In the genomic region with DNA sequence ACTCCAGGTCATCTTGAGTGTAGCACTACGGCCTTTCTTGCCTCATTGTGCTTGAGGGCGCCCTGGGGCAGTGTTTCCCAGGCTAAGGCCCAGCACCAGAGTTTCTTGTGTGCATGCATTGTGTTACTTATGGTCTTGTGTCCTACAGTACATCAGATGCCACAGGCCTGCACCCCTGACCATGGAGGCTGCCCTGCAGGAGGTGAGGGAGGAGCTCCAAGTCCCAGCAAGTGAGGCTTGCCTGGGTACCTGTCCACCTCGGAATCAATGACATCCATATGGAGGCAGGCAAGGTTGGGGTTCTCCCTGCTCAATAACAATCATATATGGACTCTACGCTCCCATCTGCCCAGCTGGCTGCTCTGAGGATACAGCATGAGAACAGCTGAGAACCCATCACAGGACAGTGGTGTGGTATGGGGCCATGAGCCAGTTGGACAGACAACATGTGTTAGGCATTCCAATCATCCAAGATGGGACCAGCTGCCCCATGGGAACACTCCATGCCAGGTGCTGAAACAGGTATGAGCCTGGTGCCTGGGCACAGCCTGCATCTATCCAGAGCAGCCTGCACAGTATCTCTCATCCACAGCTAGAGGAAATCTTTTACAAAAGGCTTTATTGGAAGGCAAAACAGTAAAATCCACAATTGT, we compare ENCODE assay signal across 27 mouse cellular contexts. TPM values are rescaled to one million over a fixed set of nuclear protein-coding genes. Genes with fewer than 3 reads are reported as not detected.
DNase-seq lines count a peak whose midpoint lies in the region; ATAC-seq and TF ChIP-seq lines count a peak whose summit lies in the region.
"Had no signal": no experiment of that assay in that cellular context is flagged by ENCODE, and none has a peak within 500 bp of the region (broad histone marks: within the 10 kb centered on the region; RNA-seq: fewer than 3 reads in every experiment).

No protein-coding gene starts in this region.

- no peak overlapping the region for H3K9ac ChIP-seq in forebrain, embryonic 11.5 days (ENCODE audit: low read length)
- H3K9ac ChIP-seq in forebrain, embryonic 12.5 days, result no peak overlapping the region
- H3K9ac ChIP-seq: embryonic facial prominence, embryonic 15.5 days; heart, embryonic 12.5 days; heart, embryonic 15.5 days; hindbrain, embryonic 14.5 days; intestine, embryonic 15.5 days had no signal

- TF ChIP-seq POLR2A in cortical plate, adult 2 months (IDR thresholded peaks at IDR 0.05; ENCODE audit: extremely low read depth, insufficient read depth, low read length), result peak; percentile 28; the same call in 1 of the 2 replicates

- TF ChIP-seq CTCF in cortical plate, adult 2 months (IDR thresholded peaks at IDR 0.05; ENCODE audit: extremely low read depth, insufficient read depth, low read length), result no peak

- ATAC-seq in forebrain, embryonic 11.5 days (replicated peaks; ENCODE audit: low FRiP score), result no peak
- ATAC-seq in forebrain, embryonic 12.5 days (ENCODE audit: low FRiP score), result no peak
- no peak for ATAC-seq in CD4-positive, CD25-positive, alpha-beta regulatory T cell, adult 4 months
- ATAC-seq: forebrain, embryonic 16.5 days; intestine, embryonic 15.5 days had no signal

- H3K36me3 ChIP-seq in forebrain, embryonic 11.5 days (ENCODE audit: control insufficient read depth, insufficient read depth, low read length), result peaks cover 38% of the 10 kb centered on the region
- H3K36me3 ChIP-seq in forebrain, embryonic 12.5 days (replicated peaks), result peaks cover 78% of the 10 kb centered on the region

- H3K27me3 ChIP-seq in forebrain, embryonic 11.5 days (ENCODE audit: control insufficient read depth, insufficient read depth, low read length), result no peaks in the 10 kb centered on the region
- H3K27me3 ChIP-seq in forebrain, embryonic 12.5 days, result no peaks in the 10 kb centered on the region
- H3K27me3 ChIP-seq: embryonic facial prominence, embryonic 15.5 days; heart, embryonic 12.5 days; heart, embryonic 15.5 days; intestine, embryonic 15.5 days had no signal

- H3K9me3 ChIP-seq in forebrain, embryonic 11.5 days (ENCODE audit: control insufficient read depth, low read length), result no peaks in the 10 kb centered on the region
- H3K9me3 ChIP-seq in forebrain, embryonic 12.5 days, result no peaks in the 10 kb centered on the region
- H3K9me3 ChIP-seq: embryonic facial prominence, embryonic 15.5 days; heart, embryonic 12.5 days; heart, embryonic 15.5 days; intestine, embryonic 15.5 days had no signal

- no peak overlapping the region for H3K4me2 ChIP-seq in forebrain, embryonic 11.5 days (ENCODE audit: low read depth, low read length, severe bottlenecking)
- no peak overlapping the region for H3K4me2 ChIP-seq in forebrain, embryonic 12.5 days
- H3K4me2 ChIP-seq: embryonic facial prominence, embryonic 15.5 days; heart, embryonic 12.5 days; heart, embryonic 15.5 days; hindbrain, embryonic 14.5 days; intestine, embryonic 15.5 days had no signal

- H3K27ac ChIP-seq in forebrain, embryonic 11.5 days (ENCODE audit: low read depth, low read length), result no peak overlapping the region
- H3K27ac ChIP-seq in forebrain, embryonic 12.5 days, result no peak overlapping the region
- no peak overlapping the region for H3K27ac ChIP-seq in cortical plate, adult 2 months (ENCODE audit: insufficient read depth, low read length)
- H3K27ac ChIP-seq: embryonic facial prominence, embryonic 15.5 days; gastrocnemius, adult 2 months; heart, embryonic 15.5 days; hindbrain, embryonic 14.5 days; intestine, embryonic 15.5 days had no signal

- no peak overlapping the region for H3K4me3 ChIP-seq in forebrain, embryonic 11.5 days (ENCODE audit: low read depth, low read length)
- H3K4me3 ChIP-seq in forebrain, embryonic 12.5 days (replicated peaks), result no peak overlapping the region
- no peak overlapping the region for H3K4me3 ChIP-seq in cortical plate, adult 2 months (ENCODE audit: insufficient read depth, low read length)
- H3K4me3 ChIP-seq: embryonic facial prominence, embryonic 15.5 days; gastrocnemius, adult 2 months; heart, embryonic 12.5 days; heart, embryonic 15.5 days; intestine, embryonic 15.5 days had no signal

- WGBS in forebrain, embryonic 11.5 days, result 92% methylated on average over 4 of the region's 4 CpGs
- whole genome bisulfite sequencing in forebrain, embryonic 12.5 days, result 88% methylated on average over 4 of the region's 4 CpGs

- DNase-seq in forebrain, embryonic 11.5 days (ENCODE audit: low spot score), result peak; percentile 46
- DNase-seq in heart, adult 11 months, result peak; percentile 83
- DNase-seq in heart, postnatal 4 days, result no peak
- DNase-seq: adrenal gland, adult 2 months; adrenal gland, postnatal 14 days; B cell, adult 2 months; cerebellum, adult 11 months; cerebellum, adult 2 months; cerebellum, adult 9-11 months; cerebellum, postnatal 25 days; embryo, embryonic 11 days; gastrocnemius, adult 2 months; gastrocnemius, postnatal 14 days; heart, adult 18-20 months; heart, postnatal 10 days; heart, postnatal 36 days; kidney, adult 11 months; kidney, adult 8-10 months had no signal

- H3K4me1 ChIP-seq in forebrain, embryonic 11.5 days (replicated peaks; ENCODE audit: control insufficient read depth, insufficient read depth, low read length), result no peaks in the 10 kb centered on the region
- no peaks in the 10 kb centered on the region for H3K4me1 ChIP-seq in forebrain, embryonic 12.5 days
- H3K4me1 ChIP-seq in cortical plate, adult 2 months (ENCODE audit: control insufficient read depth, insufficient read depth, low read length), result no peaks in the 10 kb centered on the region
- H3K4me1 ChIP-seq: embryonic facial prominence, embryonic 15.5 days; heart, embryonic 15.5 days; intestine, embryonic 15.5 days had no signal

RNA-seq across cellular contexts. Expression of gene Cherp, which starts 15.0 kb away (rescaled TPM):
- 101 and 107 TPM in 2 replicates for polyA plus RNA-seq in forebrain, embryonic 11.5 days (2014; fragmentation: Nextera tagmentation; extraction: Ambion mirVana)
- polyA plus RNA-seq in forebrain, embryonic 12.5 days (2016; fragmentation: Nextera tagmentation; extraction: Ambion mirVana), result 77.3 and 84.0 TPM in 2 replicates
- 10 to 100 TPM; 55.6 to 64.5 TPM for total RNA-seq in heart, postnatal 4 days (2021)
- 44.0 and 47.3 TPM in 2 replicates for polyA plus RNA-seq in cortical plate, adult 2 months (2012; rRNA removed)
- 100 to 1,000 TPM in 1 of 2 experiments, 10 to 100 TPM in 1; 42.3 to 112 TPM for polyA plus RNA-seq in CD4-positive, CD25-positive, alpha-beta regulatory T cell, adult 4 months (2017; shearing (Covaris generic))

RNA-seq across cellular contexts. Expression of gene 1700030K09Rik, which starts 16.3 kb away (rescaled TPM):
- polyA plus RNA-seq in forebrain, embryonic 11.5 days (2014; fragmentation: Nextera tagmentation; extraction: Ambion mirVana), result 14.9 and 15.4 TPM in 2 replicates
- 16.7 and 16.9 TPM in 2 replicates for polyA plus RNA-seq in forebrain, embryonic 12.5 days (2016; fragmentation: Nextera tagmentation; extraction: Ambion mirVana)
- total RNA-seq in heart, postnatal 4 days (2021), result 1 to 10 TPM; 5.4 to 8.2 TPM
- polyA plus RNA-seq in cortical plate, adult 2 months (2012; rRNA removed), result 8.1 and 8.9 TPM in 2 replicates
- polyA plus RNA-seq in CD4-positive, CD25-positive, alpha-beta regulatory T cell, adult 4 months (2017; shearing (Covaris generic)), result 10 to 100 TPM in 1 of 2 experiments, 1 to 10 TPM in 1; 8.3 to 13.4 TPM

RNA-seq across cellular contexts. Expression of gene Calr3, which starts 16.3 kb away (rescaled TPM):
- polyA plus RNA-seq in forebrain, embryonic 11.5 days (2014; fragmentation: Nextera tagmentation; extraction: Ambion mirVana), result 1.2 and 1.7 TPM in 2 replicates
- polyA plus RNA-seq in forebrain, embryonic 12.5 days (2016; fragmentation: Nextera tagmentation; extraction: Ambion mirVana), result 1.1 and 1.6 TPM in 2 replicates
- total RNA-seq in heart, postnatal 4 days (2021), result 1 to 10 TPM; 1.4 to 1.6 TPM
- 0.68 and 0.81 TPM in 2 replicates for polyA plus RNA-seq in cortical plate, adult 2 months (2012; rRNA removed)
- under 1 TPM; 0.86 to 0.94 TPM for polyA plus RNA-seq in CD4-positive, CD25-positive, alpha-beta regulatory T cell, adult 4 months (2017; shearing (Covaris generic))

RNA-seq across cellular contexts. Expression of gene Slc35e1, which starts 32.4 kb away (rescaled TPM):
- 20.9 and 21.1 TPM in 2 replicates for polyA plus RNA-seq in forebrain, embryonic 11.5 days (2014; fragmentation: Nextera tagmentation; extraction: Ambion mirVana)
- polyA plus RNA-seq in forebrain, embryonic 12.5 days (2016; fragmentation: Nextera tagmentation; extraction: Ambion mirVana), result 16.4 and 21.2 TPM in 2 replicates
- total RNA-seq in heart, postnatal 4 days (2021), result 10 to 100 TPM; 25.6 to 27.1 TPM
- polyA plus RNA-seq in cortical plate, adult 2 months (2012; rRNA removed), result 35.9 and 37.0 TPM in 2 replicates
- 1 to 10 TPM; 6.9 to 8.8 TPM for polyA plus RNA-seq in CD4-positive, CD25-positive, alpha-beta regulatory T cell, adult 4 months (2017; shearing (Covaris generic))

RNA-seq across cellular contexts. Expression of gene Eps15l1, which starts 38.7 kb away (rescaled TPM):
- 78.4 and 80.8 TPM in 2 replicates for polyA plus RNA-seq in forebrain, embryonic 11.5 days (2014; fragmentation: Nextera tagmentation; extraction: Ambion mirVana)
- 73.5 and 74.3 TPM in 2 replicates for polyA plus RNA-seq in forebrain, embryonic 12.5 days (2016; fragmentation: Nextera tagmentation; extraction: Ambion mirVana)
- 10 to 100 TPM; 56.8 to 60.0 TPM for total RNA-seq in heart, postnatal 4 days (2021)
- 71.4 and 72.9 TPM in 2 replicates for polyA plus RNA-seq in cortical plate, adult 2 months (2012; rRNA removed)
- polyA plus RNA-seq in CD4-positive, CD25-positive, alpha-beta regulatory T cell, adult 4 months (2017; shearing (Covaris generic)), result 10 to 100 TPM; 55.3 to 76.0 TPM
